In the genomic region with DNA sequence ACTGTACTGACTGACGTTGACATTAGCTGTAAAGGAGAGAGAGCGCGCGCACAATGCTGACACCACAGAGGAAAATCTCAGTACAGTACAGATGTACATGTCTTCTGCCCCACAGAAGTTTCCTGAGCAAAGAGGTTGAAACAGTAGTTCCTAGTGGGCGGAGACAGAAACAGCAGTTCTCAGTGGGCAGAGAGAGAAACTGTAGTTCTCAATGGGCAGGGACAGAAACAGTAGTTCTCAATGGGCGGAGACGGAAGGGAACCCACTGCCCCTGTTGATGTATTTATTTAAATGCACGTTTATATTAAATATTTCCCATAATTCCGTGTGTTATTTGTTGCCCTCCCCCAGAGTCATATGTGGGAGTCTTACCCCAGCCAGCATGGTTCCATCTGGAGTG, we compare ENCODE assay signal across 13 mouse cellular contexts.
"Had no signal": no experiment of that assay in that cellular context is flagged by ENCODE, and none has a peak within 500 bp of the region (broad histone marks: within the 10 kb centered on the region; RNA-seq: fewer than 3 reads in every experiment).

No protein-coding gene starts in this region.

- H3K4me1 ChIP-seq: midbrain, embryonic 10.5 days; midbrain, embryonic 12.5 days; midbrain, embryonic 15.5 days; neural tube, embryonic 12.5 days; stomach, embryonic 15.5 days had no signal

- H3K27me3 ChIP-seq: midbrain, embryonic 15.5 days; stomach, embryonic 15.5 days had no signal

- H3K36me3 ChIP-seq: midbrain, embryonic 10.5 days; midbrain, embryonic 12.5 days; midbrain, embryonic 15.5 days; neural tube, embryonic 12.5 days; stomach, embryonic 15.5 days had no signal

- H3K27ac ChIP-seq: midbrain, embryonic 10.5 days; midbrain, embryonic 12.5 days; midbrain, embryonic 15.5 days; neural tube, embryonic 12.5 days; stomach, embryonic 15.5 days; stomach, postnatal 0 days had no signal

- DNase-seq: lung, adult 18-20 months; lung, embryonic 14.5 days; lung, postnatal 10 days; lung, postnatal 4 days; right cerebral cortex, postnatal 14 days; thymus, adult 2 months; thymus, postnatal 36 days had no signal

- H3K9me3 ChIP-seq: midbrain, embryonic 10.5 days; midbrain, embryonic 12.5 days; midbrain, embryonic 15.5 days; stomach, embryonic 15.5 days had no signal

- H3K4me3 ChIP-seq: midbrain, embryonic 10.5 days; midbrain, embryonic 12.5 days; midbrain, embryonic 15.5 days; neural tube, embryonic 12.5 days; stomach, embryonic 15.5 days had no signal

- H3K9ac ChIP-seq: lung, embryonic 14.5 days; midbrain, embryonic 12.5 days; midbrain, embryonic 15.5 days; neural tube, embryonic 12.5 days; stomach, embryonic 15.5 days had no signal
